Mouse (Mus musculus): ENCODE data around the gene Nrarp. TPM values are rescaled to one million over a fixed set of nuclear protein-coding genes. Genes with fewer than 3 reads are reported as not detected.

The Nrarp gene
- polyA plus RNA-seq, 1 experiment from 2014 or later = 14.1 TPM

DNA sequence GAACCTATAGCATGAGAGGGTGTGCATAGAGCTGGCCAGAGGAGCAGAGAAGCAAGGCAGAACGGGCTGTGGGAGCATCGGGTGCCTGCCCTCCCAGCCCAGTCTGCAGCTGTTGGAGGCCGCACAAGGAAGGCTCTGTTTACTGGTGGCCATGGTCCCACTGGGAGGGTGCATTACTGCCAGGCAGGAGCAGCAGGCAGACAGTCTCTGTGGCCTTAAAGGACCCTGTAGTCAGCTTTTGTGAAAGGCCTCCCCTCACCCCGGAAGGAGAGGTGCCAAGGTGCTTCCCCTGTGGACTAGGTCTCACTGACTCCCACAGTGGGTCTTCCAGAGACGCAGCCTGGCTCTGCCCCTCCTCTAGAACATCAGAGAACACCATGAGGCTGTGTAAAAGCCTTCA, 46.3 kb downstream of the Nrarp start:
- Histone ChIP-seq H3K27me3 (replicated peaks; ENCODE audit: insufficient read depth, low read length) (no peaks in the 10 kb centered on the region; the same call in 1 of the 2 replicates), H3K27ac (ENCODE audit: low read length) (no peak overlapping the region), H3K36me3 (ENCODE audit: insufficient read depth, low read length) (peaks cover 1% of the 10 kb centered on the region; the same call in 1 of the 2 replicates), H3K9ac (replicated peaks; ENCODE audit: low read depth) (no peak overlapping the region), H3K9me3 (ENCODE audit: low read length) (no peaks in the 10 kb centered on the region), H3K4me3 (ENCODE audit: low read depth, low read length) (no peak overlapping the region), H3K4me1 (ENCODE audit: insufficient read depth, low read depth, low read length) (peaks cover 6% of the 10 kb centered on the region; the same call in 1 of the 2 replicates), H3K4me2 (replicated peaks; ENCODE audit: low read depth, low read length) (no peak overlapping the region)
- TF ChIP-seq CTCF (IDR thresholded peaks at IDR 0.05) = no peak
- TF ChIP-seq EP300 (IDR thresholded peaks at IDR 0.05) = no peak
- WGBS = 82% methylated on average over 5 of the region's 5 CpGs
- ATAC-seq (no peak), DNase-seq (ENCODE audit: low spot score) (no peak)

DNA sequence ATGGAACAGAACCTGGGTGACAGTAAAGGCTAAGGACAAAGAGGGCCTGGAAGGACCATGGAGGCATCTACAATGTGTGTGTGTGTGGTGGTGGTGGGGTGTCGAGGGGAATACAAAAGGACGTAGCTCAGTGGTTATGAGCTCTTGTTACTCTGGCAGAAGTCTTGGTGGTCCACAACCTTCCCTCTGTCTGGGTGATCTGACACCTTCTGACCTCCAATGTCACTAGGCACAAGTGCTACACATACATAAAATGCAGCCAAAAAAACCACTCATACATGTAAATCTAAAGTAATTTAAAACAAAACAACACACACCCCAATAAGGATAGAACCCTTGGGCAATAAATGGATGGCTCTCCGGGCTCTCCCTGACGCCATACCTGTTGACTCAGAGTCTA, 46.8 kb downstream of the Nrarp start:
- Histone ChIP-seq H3K4me3 (ENCODE audit: low read depth, low read length) (no peak overlapping the region), H3K27me3 (replicated peaks; ENCODE audit: insufficient read depth, low read length) (no peaks in the 10 kb centered on the region; the same call in 1 of the 2 replicates), H3K4me2 (replicated peaks; ENCODE audit: low read depth, low read length) (no peak overlapping the region), H3K4me1 (ENCODE audit: insufficient read depth, low read depth, low read length) (peaks cover 6% of the 10 kb centered on the region; the same call in 1 of the 2 replicates), H3K36me3 (ENCODE audit: insufficient read depth, low read length) (no peaks in the 10 kb centered on the region), H3K9ac (replicated peaks; ENCODE audit: low read depth) (no peak overlapping the region), H3K9me3 (ENCODE audit: low read length) (no peaks in the 10 kb centered on the region), H3K27ac (ENCODE audit: low read length) (no peak overlapping the region)
- WGBS = 95% methylated on average over 4 of the region's 4 CpGs
- ATAC-seq (no peak), DNase-seq (ENCODE audit: low spot score) (no peak)
- no peak for TF ChIP-seq CTCF (IDR thresholded peaks at IDR 0.05)
- TF ChIP-seq EP300 (IDR thresholded peaks at IDR 0.05) = no peak

DNA sequence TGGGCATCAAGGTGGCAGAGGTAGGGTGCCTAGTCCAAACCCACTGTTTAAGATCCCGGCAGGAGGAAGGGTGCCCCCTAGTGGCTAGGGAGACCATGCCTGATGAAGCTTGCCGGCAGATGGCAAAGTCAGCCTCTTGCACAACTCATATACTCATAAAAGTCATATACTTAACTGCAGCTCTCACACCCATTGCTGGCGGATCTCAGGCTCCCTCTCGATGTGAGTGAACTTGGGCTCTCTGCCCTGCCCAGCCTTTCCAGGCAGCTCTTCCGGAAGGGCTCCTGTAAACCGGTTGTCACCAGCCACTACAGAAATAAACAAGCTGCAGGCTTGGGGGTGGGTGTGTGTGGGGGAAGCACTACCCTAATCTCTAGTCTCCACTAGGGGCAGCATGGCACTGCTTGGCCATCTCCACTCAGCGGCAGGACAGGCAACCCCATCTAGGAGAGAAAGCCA, 47.9 kb downstream of the Nrarp start:
- H3K9me3 ChIP-seq (ENCODE audit: low read length) = no peaks in the 10 kb centered on the region
- peak; percentile 57 for ATAC-seq

DNA sequence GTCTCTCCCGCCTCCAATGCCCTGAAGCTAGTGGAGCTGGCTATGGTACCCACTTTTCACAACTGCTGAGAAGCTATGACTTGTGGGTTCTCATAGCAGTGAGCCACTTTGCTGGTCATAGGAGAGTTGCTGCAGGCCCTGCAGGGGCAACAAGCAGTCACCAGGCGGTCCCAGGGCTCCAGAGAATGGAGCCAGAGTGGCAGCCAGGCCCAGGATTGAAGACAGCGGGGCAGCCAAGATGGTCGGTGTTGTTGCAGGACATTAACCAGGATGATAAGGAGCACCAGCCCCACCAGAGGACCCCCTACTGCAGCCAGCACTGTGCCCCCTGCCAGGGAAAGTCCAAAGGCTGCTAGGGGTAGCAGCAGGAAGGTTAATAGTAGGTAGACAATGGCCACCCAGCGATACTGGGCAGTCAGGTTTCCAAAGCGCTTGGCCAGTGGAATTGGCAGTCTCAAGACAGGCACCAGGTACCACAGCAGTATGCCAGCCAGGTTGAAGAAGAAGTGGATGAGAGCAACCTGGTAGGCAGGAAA, 48.5 kb downstream of the Nrarp start:
- Histone ChIP-seq H3K4me3 (ENCODE audit: low read depth, low read length) (no peak overlapping the region), H3K4me1 (ENCODE audit: insufficient read depth, low read depth, low read length) (peaks cover 6% of the 10 kb centered on the region; the same call in 1 of the 2 replicates), H3K36me3 (ENCODE audit: insufficient read depth, low read length) (no peaks in the 10 kb centered on the region), H3K27me3 (replicated peaks; ENCODE audit: insufficient read depth, low read length) (no peaks in the 10 kb centered on the region; the same call in 1 of the 2 replicates), H3K27ac (ENCODE audit: low read length) (peak overlapping the region; percentile 68; the same call in 1 of the 2 replicates), H3K9me3 (ENCODE audit: low read length) (no peaks in the 10 kb centered on the region), H3K4me2 (replicated peaks; ENCODE audit: low read depth, low read length) (no peak overlapping the region), H3K9ac (replicated peaks; ENCODE audit: low read depth) (no peak overlapping the region)
- 70% methylated on average over 6 of the region's 6 CpGs for WGBS
- DNase-seq (ENCODE audit: low spot score) (no peak), ATAC-seq (no peak)
- TF ChIP-seq CTCF (IDR thresholded peaks at IDR 0.05) = no peak
- no peak for TF ChIP-seq EP300 (IDR thresholded peaks at IDR 0.05)

More for the DNA sequence above, 47.9 kb downstream of the Nrarp start:
- TF ChIP-seq EP300 (IDR thresholded peaks at IDR 0.05) = peak; percentile 87; the same call in 1 of the 2 replicates
- TF ChIP-seq CTCF (IDR thresholded peaks at IDR 0.05) = peak; percentile 78
- Histone ChIP-seq H3K9ac (replicated peaks; ENCODE audit: low read depth) (no peak overlapping the region), H3K4me2 (replicated peaks; ENCODE audit: low read depth, low read length) (peak overlapping the region; percentile 35), H3K27me3 (replicated peaks; ENCODE audit: insufficient read depth, low read length) (no peaks in the 10 kb centered on the region; the same call in 1 of the 2 replicates), H3K4me3 (ENCODE audit: low read depth, low read length) (no peak overlapping the region), H3K27ac (ENCODE audit: low read length) (peak overlapping the region; percentile 72), H3K36me3 (ENCODE audit: insufficient read depth, low read length) (no peaks in the 10 kb centered on the region), H3K4me1 (ENCODE audit: insufficient read depth, low read depth, low read length) (peaks cover 6% of the 10 kb centered on the region; the same call in 1 of the 2 replicates)
- 0% methylated on average over 7 of the region's 7 CpGs for WGBS
- DNase-seq (ENCODE audit: low spot score) = peak; percentile 98

DNA sequence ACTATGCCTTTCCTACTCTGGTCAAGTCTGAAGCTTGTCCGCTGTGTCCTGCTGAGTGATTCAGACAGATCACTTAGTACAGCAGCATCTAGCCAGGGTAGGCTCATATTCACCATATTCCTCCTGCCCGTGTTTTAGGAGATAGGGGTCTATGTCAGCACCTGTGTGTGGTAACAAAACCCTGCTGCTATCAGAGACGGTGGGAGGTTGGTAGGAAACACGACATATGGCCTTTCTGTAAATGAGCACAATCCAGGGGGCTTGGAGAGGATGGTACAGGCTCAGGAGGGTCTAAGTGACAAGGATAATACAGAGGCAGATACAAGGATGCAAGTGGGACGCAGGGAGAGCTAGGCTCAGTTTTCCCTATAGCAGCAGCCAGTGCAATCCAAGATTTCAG, 49.0 kb downstream of the Nrarp start:
- Histone ChIP-seq H3K4me3 (ENCODE audit: low read depth, low read length) (no peak overlapping the region), H3K27me3 (replicated peaks; ENCODE audit: insufficient read depth, low read length) (no peaks in the 10 kb centered on the region; the same call in 1 of the 2 replicates), H3K27ac (ENCODE audit: low read length) (no peak overlapping the region), H3K4me2 (replicated peaks; ENCODE audit: low read depth, low read length) (no peak overlapping the region), H3K9me3 (ENCODE audit: low read length) (no peaks in the 10 kb centered on the region), H3K4me1 (ENCODE audit: insufficient read depth, low read depth, low read length) (peaks cover 6% of the 10 kb centered on the region; the same call in 1 of the 2 replicates), H3K9ac (replicated peaks; ENCODE audit: low read depth) (no peak overlapping the region), H3K36me3 (ENCODE audit: insufficient read depth, low read length) (no peaks in the 10 kb centered on the region)
- 81% methylated on average over 5 of the region's 5 CpGs for WGBS
- ATAC-seq (no peak), DNase-seq (ENCODE audit: low spot score) (no peak)
- no peak for TF ChIP-seq EP300 (IDR thresholded peaks at IDR 0.05)
- TF ChIP-seq CTCF (IDR thresholded peaks at IDR 0.05) = no peak

DNA sequence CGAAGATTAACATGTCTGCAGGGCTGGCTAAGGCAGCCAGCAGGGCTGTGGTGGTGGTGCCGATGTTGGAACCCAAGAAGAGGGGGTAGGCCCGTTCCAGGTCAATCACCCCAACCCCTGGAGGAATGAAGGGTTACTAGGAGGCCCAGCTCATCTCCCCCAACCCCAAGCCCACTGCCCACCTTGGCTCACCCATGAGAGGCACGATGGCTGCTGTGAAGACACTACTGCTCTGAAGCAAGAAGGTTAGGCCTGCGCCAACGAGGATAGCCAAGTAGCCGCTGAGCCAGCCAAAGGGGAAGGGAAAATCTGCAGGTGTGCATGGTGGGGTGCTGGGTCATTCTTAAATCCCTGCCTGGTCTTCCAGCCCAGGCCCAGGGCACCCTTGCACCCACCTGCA, 50.0 kb downstream of the Nrarp start:
- 84% methylated on average over 7 of the region's 7 CpGs for WGBS
- TF ChIP-seq EP300 (IDR thresholded peaks at IDR 0.05) (no peak), CTCF (IDR thresholded peaks at IDR 0.05) (no peak)
- no peak for ATAC-seq

More for the DNA sequence above, 50.0 kb downstream of the Nrarp start:
- peaks cover 4% of the 10 kb centered on the region; the same call in 1 of the 2 replicates for H3K4me1 ChIP-seq (ENCODE audit: insufficient read depth, low read depth, low read length)
- no peak overlapping the region for H3K4me3 ChIP-seq (ENCODE audit: low read depth, low read length)
- no peak for DNase-seq (ENCODE audit: low spot score)
- no peak overlapping the region for H3K27ac ChIP-seq (ENCODE audit: low read length)
- no peak overlapping the region for H3K9ac ChIP-seq (replicated peaks; ENCODE audit: low read depth)
- no peak overlapping the region for H3K4me2 ChIP-seq (replicated peaks; ENCODE audit: low read depth, low read length)
- no peaks in the 10 kb centered on the region for H3K36me3 ChIP-seq (ENCODE audit: insufficient read depth, low read length)
- H3K27me3 ChIP-seq (replicated peaks; ENCODE audit: insufficient read depth, low read length) = no peaks in the 10 kb centered on the region; the same call in 1 of the 2 replicates
- H3K9me3 ChIP-seq (ENCODE audit: low read length) = no peaks in the 10 kb centered on the region
